Mouse (Mus musculus) cerebellum, adult 9-11 months (tissue): Measurements from ENCODE around the gene Ppid.

Source experiments
- DNase-seq: peaks from one replicate; pipeline ENCODE4 v3.0.0; 2022

Gene Ppid

GRCm38 (mm10) chr3:79590863-79591792, at the start of gene Ppid:
Ppid (plus strand) TSS chr3:79591342.
- peak; percentile 80 for DNase-seq

- DNase-seq = peak; percentile 83
Measured at GRCm38 (mm10) chr3:79542585-79542984, 48.6 kb upstream of the Ppid start.

GRCm38 (mm10) chr3:79548681-79549437, 42.3 kb upstream of the Ppid start:
- DNase-seq = peak; percentile 44

GRCm38 (mm10) chr3:79549751-79550393, 41.3 kb upstream of the Ppid start:
- DNase-seq = peak; percentile 79

- DNase-seq = peak; percentile 44
Measured at GRCm38 (mm10) chr3:79551826-79552552, 39.2 kb upstream of the Ppid start.

GRCm38 (mm10) chr3:79553779-79554178, 37.4 kb upstream of the Ppid start:
- no peak for DNase-seq

- DNase-seq = no peak
Measured at GRCm38 (mm10) chr3:79555061-79555460, 36.1 kb upstream of the Ppid start.

GRCm38 (mm10) chr3:79559021-79559772, 31.9 kb upstream of the Ppid start:
- no peak for DNase-seq

- no peak for DNase-seq
Measured at GRCm38 (mm10) chr3:79559773-79560045, 31.4 kb upstream of the Ppid start.

GRCm38 (mm10) chr3:79560555-79560954, 30.6 kb upstream of the Ppid start:
- DNase-seq = no peak

GRCm38 (mm10) chr3:79561784-79562715, 29.1 kb upstream of the Ppid start:
- DNase-seq = no peak

- DNase-seq = no peak
Measured at GRCm38 (mm10) chr3:79563511-79563910, 27.6 kb upstream of the Ppid start.

GRCm38 (mm10) chr3:79564875-79565606, 26.1 kb upstream of the Ppid start:
- DNase-seq = peak; percentile 32

- DNase-seq = peak; percentile 83
Measured at GRCm38 (mm10) chr3:79566716-79567691, 24.1 kb upstream of the Ppid start.

GRCm38 (mm10) chr3:79567703-79568362, 23.3 kb upstream of the Ppid start, which contains the start of gene Fnip2:
Fnip2 (minus strand) TSS chr3:79567796.
- peak; percentile 95 for DNase-seq

GRCm38 (mm10) chr3:79568629-79569350, 22.4 kb upstream of the Ppid start:
- DNase-seq = no peak

GRCm38 (mm10) chr3:79569351-79569681, 21.8 kb upstream of the Ppid start:
- DNase-seq = no peak

GRCm38 (mm10) chr3:79572399-79572798, 18.7 kb upstream of the Ppid start:
- DNase-seq = no peak
